Mouse (Mus musculus): Measurements from ENCODE around the gene Cacna2d2. TPM values are rescaled to one million over a fixed set of nuclear protein-coding genes. Genes with fewer than 3 reads are reported as not detected.

The Cacna2d2 gene
- total and polyA plus RNA-seq, 3 experiments, result 0.67 TPM; not detected in 2

- no peak overlapping the region for H3K9ac ChIP-seq (ENCODE audit: control insufficient read depth, low read depth, low read length, poor library complexity, severe bottlenecking)
- no peaks in the 10 kb centered on the region for H3K4me1 ChIP-seq (ENCODE audit: control insufficient read depth in 1 of 2, insufficient read depth in 2 of 2, low read length in 2 of 2)
- no peaks in the 10 kb centered on the region for H3K9me3 ChIP-seq (replicated peaks; ENCODE audit: insufficient read depth, low read length)
- no peak for TF ChIP-seq USF1 (IDR thresholded peaks at IDR 0.05; ENCODE audit: low read depth, low read length)
- TF ChIP-seq POLR2A (IDR thresholded peaks at IDR 0.05; ENCODE audit: control insufficient read depth in 1 of 2, insufficient read depth in 1 of 2, low read depth in 1 of 2, low read length in 2 of 2, poor library complexity in 1 of 2), result no peak
- TF ChIP-seq MYC (IDR thresholded peaks at IDR 0.05; ENCODE audit: low read depth, low read length), result no peak
- no peak for TF ChIP-seq ELF1 (IDR thresholded peaks at IDR 0.05; ENCODE audit: low read depth, low read length)
- TF ChIP-seq GABPA (IDR thresholded peaks at IDR 0.05; ENCODE audit: low read depth, low read length), result no peak
- no peak for TF ChIP-seq SIN3A (IDR thresholded peaks at IDR 0.05; ENCODE audit: low read length)
- TF ChIP-seq ZNF384 (IDR thresholded peaks at IDR 0.05; ENCODE audit: low read depth, low read length), result no peak
- TF ChIP-seq EP300 (IDR thresholded peaks at IDR 0.05; ENCODE audit: low read depth in 1 of 2, low read length in 2 of 2), result no peak
- TF ChIP-seq JUND (IDR thresholded peaks at IDR 0.05; ENCODE audit: low read depth, low read length), result no peak
- DNase-seq (ENCODE audit: low read depth, low spot score), result no peak
- H3K27ac ChIP-seq (ENCODE audit: control insufficient read depth, low read depth, low read length), result no peak overlapping the region
- no peaks in the 10 kb centered on the region for H3K36me3 ChIP-seq (ENCODE audit: control insufficient read depth in 1 of 2, insufficient read depth in 2 of 2, low read length in 2 of 2)
- no peaks in the 10 kb centered on the region for H3K79me2 ChIP-seq (ENCODE audit: control insufficient read depth, insufficient read depth, low read length, poor library complexity)
- no peak overlapping the region for H3K4me3 ChIP-seq (ENCODE audit: control insufficient read depth in 1 of 2, insufficient read depth in 1 of 2, low read depth in 2 of 2, low read length in 2 of 2)
- no peaks in the 10 kb centered on the region; a peak in 1 of 4 replicates for H3K27me3 ChIP-seq (ENCODE audit: control insufficient read depth in 1 of 2, insufficient read depth in 2 of 2, low read length in 2 of 2)
These were observed 82.6 kb downstream of the Cacna2d2 start for GRCm38 (mm10) chr9:107482004-107482403.

- DNase-seq (ENCODE audit: low read depth, low spot score), result peak; percentile 12
- no peaks in the 10 kb centered on the region for H3K36me3 ChIP-seq (ENCODE audit: control insufficient read depth in 1 of 2, insufficient read depth in 2 of 2, low read length in 2 of 2)
- H3K9me3 ChIP-seq (replicated peaks; ENCODE audit: insufficient read depth, low read length), result no peaks in the 10 kb centered on the region
These were observed 83.4 kb downstream of the Cacna2d2 start for GRCm38 (mm10) chr9:107482770-107483169.

GRCm38 (mm10) chr9:107483714-107484113, 84.3 kb downstream of the Cacna2d2 start:
- H3K27ac ChIP-seq (ENCODE audit: control insufficient read depth, low read depth, low read length), result no peak overlapping the region
- no peaks in the 10 kb centered on the region for H3K79me2 ChIP-seq (ENCODE audit: control insufficient read depth, insufficient read depth, low read length, poor library complexity)
- H3K9me3 ChIP-seq (replicated peaks; ENCODE audit: insufficient read depth, low read length), result no peaks in the 10 kb centered on the region
- no peak overlapping the region for H3K9ac ChIP-seq (ENCODE audit: control insufficient read depth, low read depth, low read length, poor library complexity, severe bottlenecking)
- no peaks in the 10 kb centered on the region for H3K4me1 ChIP-seq (ENCODE audit: control insufficient read depth in 1 of 2, insufficient read depth in 2 of 2, low read length in 2 of 2)
- DNase-seq (ENCODE audit: low read depth, low spot score), result no peak
- no peak for TF ChIP-seq ELF1 (IDR thresholded peaks at IDR 0.05; ENCODE audit: low read depth, low read length)
- no peak for TF ChIP-seq POLR2AphosphoS2 (IDR thresholded peaks at IDR 0.05; ENCODE audit: low read length)
- TF ChIP-seq MAFK (IDR thresholded peaks at IDR 0.05; ENCODE audit: borderline replicate concordance, low read depth, low read length), result no peak
- no peak for TF ChIP-seq CHD1 (IDR thresholded peaks at IDR 0.05; ENCODE audit: low read depth, low read length)
- no peak for TF ChIP-seq GABPA (IDR thresholded peaks at IDR 0.05; ENCODE audit: low read depth, low read length)
- TF ChIP-seq KAT2A (conservative IDR thresholded peaks at IDR 0.05; ENCODE audit: low read depth, low read length), result no peak
- no peak for TF ChIP-seq ZKSCAN1 (IDR thresholded peaks at IDR 0.05; ENCODE audit: low read depth, low read length)
- H3K27me3 ChIP-seq (ENCODE audit: control insufficient read depth in 1 of 2, insufficient read depth in 2 of 2, low read length in 2 of 2), result no peaks in the 10 kb centered on the region
- H3K4me3 ChIP-seq (ENCODE audit: control insufficient read depth in 1 of 2, insufficient read depth in 1 of 2, low read depth in 2 of 2, low read length in 2 of 2), result no peak overlapping the region
- no peaks in the 10 kb centered on the region for H3K36me3 ChIP-seq (ENCODE audit: control insufficient read depth in 1 of 2, insufficient read depth in 2 of 2, low read length in 2 of 2)

More at GRCm38 (mm10) chr9:107482770-107483169, 83.4 kb downstream of the Cacna2d2 start:
- no peak overlapping the region for H3K27ac ChIP-seq (ENCODE audit: control insufficient read depth, low read depth, low read length)
- no peaks in the 10 kb centered on the region for H3K4me1 ChIP-seq (ENCODE audit: control insufficient read depth in 1 of 2, insufficient read depth in 2 of 2, low read length in 2 of 2)
- H3K27me3 ChIP-seq (ENCODE audit: control insufficient read depth in 1 of 2, insufficient read depth in 2 of 2, low read length in 2 of 2), result no peaks in the 10 kb centered on the region
- TF ChIP-seq SMC3 (IDR thresholded peaks at IDR 0.05; ENCODE audit: low read depth, low read length), result peak; percentile 37
- TF ChIP-seq CTCF (IDR thresholded peaks at IDR 0.05 in 2 of 3, conservative IDR thresholded peaks at IDR 0.05 in 1 of 3; ENCODE audit: control insufficient read depth in 1 of 3, insufficient read depth in 1 of 3, low read depth in 2 of 3, low read length in 3 of 3, poor library complexity in 1 of 3, severe bottlenecking in 1 of 3), result peak; percentile 25 to 44 (median 40); a peak in 5 of 6 replicates
- no peak for TF ChIP-seq MYB (IDR thresholded peaks at IDR 0.05; ENCODE audit: low read depth, low read length)
- no peak overlapping the region for H3K9ac ChIP-seq (ENCODE audit: control insufficient read depth, low read depth, low read length, poor library complexity, severe bottlenecking)
- H3K4me3 ChIP-seq (ENCODE audit: control insufficient read depth in 1 of 2, insufficient read depth in 1 of 2, low read depth in 2 of 2, low read length in 2 of 2), result no peak overlapping the region
- H3K79me2 ChIP-seq (ENCODE audit: control insufficient read depth, insufficient read depth, low read length, poor library complexity), result no peaks in the 10 kb centered on the region
